Comparison of ENCODE assay signal across 10 mouse cellular contexts in the genomic region with DNA sequence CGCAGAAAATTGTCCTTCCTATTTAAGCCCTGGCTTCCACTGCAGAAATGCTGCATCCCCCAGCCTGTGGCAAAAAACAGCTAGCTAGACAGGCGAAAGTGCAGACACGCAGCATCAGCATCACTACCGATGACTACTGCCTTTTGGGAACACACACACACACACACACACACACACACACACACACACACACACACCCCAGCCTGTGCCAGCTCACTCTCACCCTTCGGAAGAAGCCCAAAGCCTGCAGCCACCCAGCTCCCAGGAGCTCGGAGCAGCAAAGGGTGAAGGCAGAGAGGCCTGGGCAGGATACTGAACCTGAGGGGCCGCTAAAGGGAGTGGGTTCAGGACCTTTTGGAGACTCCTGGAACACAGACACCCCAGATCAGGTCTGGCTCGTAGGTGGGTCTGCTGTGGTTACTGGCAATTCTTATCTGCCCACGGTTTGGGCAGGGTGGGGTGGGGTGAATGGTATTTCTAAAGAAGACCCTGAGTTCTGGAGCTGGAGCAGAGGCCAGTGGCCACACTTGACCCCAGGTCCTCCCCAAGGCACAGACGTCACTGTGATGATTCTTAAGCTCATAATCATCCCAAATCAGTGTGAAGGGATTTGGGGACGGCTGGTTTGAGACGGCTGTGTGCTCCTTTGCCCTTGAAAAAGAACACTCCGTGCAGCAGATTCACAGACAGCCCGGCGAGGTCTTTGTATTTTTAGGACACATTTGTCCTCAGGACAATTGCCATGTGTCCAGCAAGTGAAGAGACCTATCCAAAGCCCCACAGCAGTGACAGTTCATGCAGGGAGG. TPM values are rescaled to one million over a fixed set of nuclear protein-coding genes. Genes with fewer than 3 reads are reported as not detected.
A peak's percentile ranks its signal among the peaks of the same experiment; 100 is the strongest.
DNase-seq lines count a peak whose midpoint lies in the region; ATAC-seq and TF ChIP-seq lines count a peak whose summit lies in the region.
"Had no signal": no experiment of that assay in that cellular context is flagged by ENCODE, and none has a peak within 500 bp of the region (broad histone marks: within the 10 kb centered on the region; RNA-seq: fewer than 3 reads in every experiment).

No protein-coding gene starts in this region.

- H3K9me3 ChIP-seq in lung, embryonic 14.5 days (ENCODE audit: low read depth, low read length): no peaks in the 10 kb centered on the region
- H3K9me3 ChIP-seq in forebrain, embryonic 11.5 days (ENCODE audit: control insufficient read depth, low read length): no peaks in the 10 kb centered on the region
- no peaks in the 10 kb centered on the region for H3K9me3 ChIP-seq in limb, embryonic 15.5 days
- H3K9me3 ChIP-seq: megakaryocyte, embryonic 14.5 days had no signal

- H3K4me2 ChIP-seq in lung, embryonic 14.5 days: peak overlapping the region; percentile 86
- peak overlapping the region; percentile 71 for H3K4me2 ChIP-seq in forebrain, embryonic 11.5 days (ENCODE audit: low read depth, low read length, severe bottlenecking)
- H3K4me2 ChIP-seq in limb, embryonic 15.5 days: peak overlapping the region; percentile 94

- H3K9ac ChIP-seq in lung, embryonic 14.5 days: no peak overlapping the region
- no peak overlapping the region; the same call in 1 of the 2 replicates for H3K9ac ChIP-seq in forebrain, embryonic 11.5 days (ENCODE audit: low read length)
- no peak overlapping the region for H3K9ac ChIP-seq in limb, embryonic 15.5 days

- DNase-seq in lung, embryonic 14.5 days: peak; percentile 22
- no peak for DNase-seq in lung, adult 18-20 months
- peak; percentile 61 for DNase-seq in forebrain, embryonic 11.5 days (ENCODE audit: low spot score)
- DNase-seq in testis, postnatal 10 days (ENCODE audit: low spot score): peak; percentile 60
- DNase-seq in left cerebral cortex, postnatal 36 days (ENCODE audit: low spot score in 2 of 2): no peak
- DNase-seq in spleen, postnatal 10 days (ENCODE audit: low spot score in 2 of 2): no peak

- H3K36me3 ChIP-seq in lung, embryonic 14.5 days (ENCODE audit: insufficient read depth): peaks cover 13% of the 10 kb centered on the region; the same call in 1 of the 2 replicates
- no peaks in the 10 kb centered on the region for H3K36me3 ChIP-seq in forebrain, embryonic 11.5 days (ENCODE audit: control insufficient read depth, insufficient read depth, low read length)
- H3K36me3 ChIP-seq in limb, embryonic 15.5 days: peaks cover 9% of the 10 kb centered on the region

- H3K27ac ChIP-seq in lung, embryonic 14.5 days (ENCODE audit: low read depth): no peak overlapping the region
- H3K27ac ChIP-seq in forebrain, embryonic 11.5 days (ENCODE audit: low read depth, low read length): no peak overlapping the region
- H3K27ac ChIP-seq in limb, embryonic 15.5 days: no peak overlapping the region
- H3K27ac ChIP-seq: gastrocnemius, adult 2 months had no signal

- H3K4me3 ChIP-seq in lung, embryonic 14.5 days (ENCODE audit: low read depth, low read length): no peak overlapping the region
- peak overlapping the region; percentile 45; the same call in 1 of the 2 replicates for H3K4me3 ChIP-seq in forebrain, embryonic 11.5 days (ENCODE audit: low read depth, low read length)
- peak overlapping the region; percentile 52; the same call in 1 of the 2 replicates for H3K4me3 ChIP-seq in limb, embryonic 15.5 days

- intact Hi-C loops in left cerebral cortex, postnatal 36 days (cut with DNase I): no loop called here

- H3K27me3 ChIP-seq in lung, embryonic 14.5 days (ENCODE audit: insufficient read depth, low read length): peaks cover 50% of the 10 kb centered on the region
- peaks cover 52% of the 10 kb centered on the region for H3K27me3 ChIP-seq in forebrain, embryonic 11.5 days (ENCODE audit: control insufficient read depth, insufficient read depth, low read length)
- peaks cover 54% of the 10 kb centered on the region for H3K27me3 ChIP-seq in limb, embryonic 15.5 days

- no peak for TF ChIP-seq CTCF in lung, embryonic 14.5 days (IDR thresholded peaks at IDR 0.05; ENCODE audit: low read depth)

- H3K4me1 ChIP-seq in lung, embryonic 14.5 days (ENCODE audit: insufficient read depth): peaks cover 11% of the 10 kb centered on the region
- peaks cover 12% of the 10 kb centered on the region for H3K4me1 ChIP-seq in forebrain, embryonic 11.5 days (replicated peaks; ENCODE audit: control insufficient read depth, insufficient read depth, low read length)
- H3K4me1 ChIP-seq in limb, embryonic 15.5 days: peaks cover 29% of the 10 kb centered on the region

- no peak for ATAC-seq in lung, embryonic 14.5 days (ENCODE audit: insufficient read depth)
- ATAC-seq in forebrain, embryonic 11.5 days (replicated peaks; ENCODE audit: low FRiP score): no peak
- ATAC-seq in limb, embryonic 15.5 days (ENCODE audit: insufficient number of reproducible peaks, low FRiP score, low TSS enrichment, low read depth): no peak

- whole genome bisulfite sequencing in lung, embryonic 14.5 days: 37% methylated on average over 15 of the region's 15 CpGs
- 32% methylated on average over 15 of the region's 15 CpGs for WGBS in forebrain, embryonic 11.5 days
- 48% methylated on average over 15 of the region's 15 CpGs for WGBS in limb, embryonic 15.5 days

RNA-seq across cellular contexts. Expression of a gene that starts 1.0 kb away (rescaled TPM):
- 1.0 and 1.4 TPM in 2 replicates for polyA plus RNA-seq in lung, embryonic 14.5 days (2014; fragmentation: Nextera tagmentation; extraction: Ambion mirVana)
- 0.24 and 0.43 TPM in 2 replicates for polyA plus RNA-seq in forebrain, embryonic 11.5 days (2014; fragmentation: Nextera tagmentation; extraction: Ambion mirVana)
- polyA plus RNA-seq in limb, embryonic 15.5 days (2015; fragmentation: Nextera tagmentation; extraction: Ambion mirVana): 1.5 TPM in 2 replicates
- total RNA-seq in left cerebral cortex, postnatal 36 days (2021): under 1 TPM; 0.17 to 0.39 TPM
- total RNA-seq: gastrocnemius, adult 2 months had no signal

RNA-seq across cellular contexts. Expression of a gene that starts 13.9 kb away (rescaled TPM):
- polyA plus RNA-seq in lung, embryonic 14.5 days (2014; fragmentation: Nextera tagmentation; extraction: Ambion mirVana): 2.2 and 5.1 TPM in 2 replicates
- polyA plus RNA-seq in forebrain, embryonic 11.5 days (2014; fragmentation: Nextera tagmentation; extraction: Ambion mirVana): 2.5 TPM in 2 replicates
- 11.3 and 16.5 TPM in 2 replicates for polyA plus RNA-seq in limb, embryonic 15.5 days (2015; fragmentation: Nextera tagmentation; extraction: Ambion mirVana)
- not detected for total RNA-seq in left cerebral cortex, postnatal 36 days (2021)
- total RNA-seq: gastrocnemius, adult 2 months; layer of hippocampus, postnatal 14 days had no signal

RNA-seq across cellular contexts. Expression of a gene that starts 16.2 kb away (rescaled TPM):
- not detected in 2 replicates for polyA plus RNA-seq in lung, embryonic 14.5 days (2014; fragmentation: Nextera tagmentation; extraction: Ambion mirVana)
- not detected in 2 replicates for polyA plus RNA-seq in forebrain, embryonic 11.5 days (2014; fragmentation: Nextera tagmentation; extraction: Ambion mirVana)
- polyA plus RNA-seq in limb, embryonic 15.5 days (2015; fragmentation: Nextera tagmentation; extraction: Ambion mirVana): 0.19 and 0.29 TPM in 2 replicates
- total RNA-seq in left cerebral cortex, postnatal 36 days (2021): not detected
- total RNA-seq: gastrocnemius, adult 2 months; layer of hippocampus, postnatal 14 days had no signal

RNA-seq across cellular contexts. Expression of a gene that starts 26.5 kb away (rescaled TPM):
- polyA plus RNA-seq in lung, embryonic 14.5 days (2014; fragmentation: Nextera tagmentation; extraction: Ambion mirVana): 1.0 and 1.9 TPM in 2 replicates
- 0.57 and 1.2 TPM in 2 replicates for polyA plus RNA-seq in forebrain, embryonic 11.5 days (2014; fragmentation: Nextera tagmentation; extraction: Ambion mirVana)
- 3.1 and 3.4 TPM in 2 replicates for polyA plus RNA-seq in limb, embryonic 15.5 days (2015; fragmentation: Nextera tagmentation; extraction: Ambion mirVana)
- total RNA-seq in left cerebral cortex, postnatal 36 days (2021): 1 to 10 TPM; 1.7 to 2.0 TPM

RNA-seq across cellular contexts. Expression of a gene that starts 34.7 kb away (rescaled TPM):
- 69.8 and 74.2 TPM in 2 replicates for polyA plus RNA-seq in lung, embryonic 14.5 days (2014; fragmentation: Nextera tagmentation; extraction: Ambion mirVana)
- 74.2 and 80.8 TPM in 2 replicates for polyA plus RNA-seq in forebrain, embryonic 11.5 days (2014; fragmentation: Nextera tagmentation; extraction: Ambion mirVana)
- polyA plus RNA-seq in limb, embryonic 15.5 days (2015; fragmentation: Nextera tagmentation; extraction: Ambion mirVana): 68.6 and 70.8 TPM in 2 replicates
- 10 to 100 TPM; 67.3 to 72.5 TPM for total RNA-seq in left cerebral cortex, postnatal 36 days (2021)

Comparison
In these comparisons a context has a peak if more than half of its experiments do, and no peak if none do; other contexts are left out.
1. DNase-seq: peak in lung, embryonic 14.5 days (single experiment), forebrain, embryonic 11.5 days (single experiment) and testis, postnatal 10 days (single experiment); none in lung, adult 18-20 months (0 of 2), left cerebral cortex, postnatal 36 days (0 of 2) and spleen, postnatal 10 days (0 of 2).
2. Peak in every context shown above with its lines, with median percentiles within 50 percentile points of each other: H3K4me2 ChIP-seq.